Mouse (Mus musculus): Measurements from ENCODE around the gene Hoxd9. TPM values are rescaled to one million over a fixed set of nuclear protein-coding genes. Genes with fewer than 3 reads are reported as not detected.
A peak's percentile ranks its signal among the peaks of the same experiment; 100 is the strongest.

Gene Hoxd9
- polyA plus RNA-seq, 1 experiment from 2014 or later = not detected

- Histone ChIP-seq H3K4me2 (ENCODE audit: low read depth, low read length) (no peak overlapping the region), H3K9ac (replicated peaks) (no peak overlapping the region), H3K36me3 (replicated peaks; ENCODE audit: insufficient read depth, low read length) (no peaks in the 10 kb centered on the region), H3K27ac (ENCODE audit: low read depth) (no peak overlapping the region), H3K27me3 (ENCODE audit: insufficient read depth, low read length) (peaks cover 98% of the 10 kb centered on the region), H3K9me3 (ENCODE audit: low read length) (no peaks in the 10 kb centered on the region), H3K4me3 (ENCODE audit: low read depth, low read length) (no peak overlapping the region), H3K4me1 (ENCODE audit: insufficient read depth) (peaks cover 13% of the 10 kb centered on the region)
- TF ChIP-seq EP300 (IDR thresholded peaks at IDR 0.05; ENCODE audit: low read depth) (no peak), CTCF (IDR thresholded peaks at IDR 0.05; ENCODE audit: low read depth) (no peak)
- DNase-seq (no peak), ATAC-seq (no peak)
- 12% methylated on average over 23 of the region's 23 CpGs for WGBS (ENCODE audit: insufficient replicate concordance)
Measured at GRCm38 (mm10) chr2:74699664-74700545, 2.4 kb downstream of the Hoxd9 start.

GRCm38 (mm10) chr2:74700546-74701112, 3.1 kb downstream of the Hoxd9 start:
- Histone ChIP-seq H3K27ac (ENCODE audit: low read depth) (no peak overlapping the region), H3K36me3 (replicated peaks; ENCODE audit: insufficient read depth, low read length) (no peaks in the 10 kb centered on the region), H3K27me3 (ENCODE audit: insufficient read depth, low read length) (peaks cover 94% of the 10 kb centered on the region), H3K4me3 (ENCODE audit: low read depth, low read length) (no peak overlapping the region), H3K9me3 (ENCODE audit: low read length) (no peaks in the 10 kb centered on the region), H3K9ac (replicated peaks) (no peak overlapping the region), H3K4me2 (ENCODE audit: low read depth, low read length) (no peak overlapping the region), H3K4me1 (ENCODE audit: insufficient read depth) (peaks cover 16% of the 10 kb centered on the region)
- TF ChIP-seq EP300 (IDR thresholded peaks at IDR 0.05; ENCODE audit: low read depth) (no peak), CTCF (IDR thresholded peaks at IDR 0.05; ENCODE audit: low read depth) (no peak)
- DNase-seq = no peak
- 12% methylated on average over 22 of the region's 22 CpGs for WGBS (ENCODE audit: insufficient replicate concordance)
- ATAC-seq = no peak

GRCm38 (mm10) chr2:74701949-74702819, 4.7 kb downstream of the Hoxd9 start:
- H3K9ac ChIP-seq (replicated peaks) = no peak overlapping the region
- peaks cover 17% of the 10 kb centered on the region for H3K4me1 ChIP-seq (ENCODE audit: insufficient read depth)
- no peak overlapping the region for H3K4me2 ChIP-seq (ENCODE audit: low read depth, low read length)
- peaks cover 94% of the 10 kb centered on the region for H3K27me3 ChIP-seq (ENCODE audit: insufficient read depth, low read length)
- H3K36me3 ChIP-seq (replicated peaks; ENCODE audit: insufficient read depth, low read length) = no peaks in the 10 kb centered on the region
- ATAC-seq (no peak), DNase-seq (peak; percentile 75)
- TF ChIP-seq EP300 (IDR thresholded peaks at IDR 0.05; ENCODE audit: low read depth) = no peak
- TF ChIP-seq CTCF (IDR thresholded peaks at IDR 0.05; ENCODE audit: low read depth) = peak; percentile 87
- H3K9me3 ChIP-seq (ENCODE audit: low read length) = no peaks in the 10 kb centered on the region
- no peak overlapping the region for H3K27ac ChIP-seq (ENCODE audit: low read depth)
- WGBS (ENCODE audit: insufficient replicate concordance) = 14% methylated on average over 17 of the region's 17 CpGs
- no peak overlapping the region for H3K4me3 ChIP-seq (ENCODE audit: low read depth, low read length)

GRCm38 (mm10) chr2:74702820-74703219, 5.3 kb downstream of the Hoxd9 start:
- H3K4me2 ChIP-seq (ENCODE audit: low read depth, low read length) = no peak overlapping the region
- 24% methylated on average over 6 of the region's 6 CpGs for WGBS (ENCODE audit: insufficient replicate concordance)
- peaks cover 94% of the 10 kb centered on the region for H3K27me3 ChIP-seq (ENCODE audit: insufficient read depth, low read length)
- no peak overlapping the region for H3K4me3 ChIP-seq (ENCODE audit: low read depth, low read length)
- no peaks in the 10 kb centered on the region for H3K9me3 ChIP-seq (ENCODE audit: low read length)
- DNase-seq = no peak
- TF ChIP-seq EP300 (IDR thresholded peaks at IDR 0.05; ENCODE audit: low read depth) (no peak), CTCF (IDR thresholded peaks at IDR 0.05; ENCODE audit: low read depth) (no peak)
- H3K4me1 ChIP-seq (ENCODE audit: insufficient read depth) = peaks cover 14% of the 10 kb centered on the region
- H3K36me3 ChIP-seq (replicated peaks; ENCODE audit: insufficient read depth, low read length) = no peaks in the 10 kb centered on the region
- no peak overlapping the region for H3K27ac ChIP-seq (ENCODE audit: low read depth)
- H3K9ac ChIP-seq (replicated peaks) = no peak overlapping the region
- ATAC-seq = no peak

DNA sequence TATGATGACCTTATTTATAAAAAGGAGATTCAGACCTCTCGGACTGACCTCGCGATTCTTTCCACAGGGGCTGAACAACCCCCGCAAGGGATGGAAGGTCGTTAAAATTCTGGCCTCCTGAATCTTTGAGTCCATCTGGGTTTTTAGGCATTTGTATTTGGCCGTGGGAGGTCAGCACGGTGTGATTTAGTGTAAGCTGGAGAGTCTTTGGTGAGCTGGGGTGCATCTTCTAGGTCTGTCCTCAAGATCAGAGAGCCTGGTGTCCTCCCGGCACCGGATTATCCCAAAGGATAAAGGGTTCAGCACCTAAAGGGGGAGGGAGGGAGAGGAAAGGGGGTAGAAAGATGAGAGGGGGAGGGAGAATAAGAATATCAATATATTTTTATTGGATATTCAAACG, 5.8 kb downstream of the Hoxd9 start:
- no peak for TF ChIP-seq CTCF (IDR thresholded peaks at IDR 0.05; ENCODE audit: low read depth)
- TF ChIP-seq EP300 (IDR thresholded peaks at IDR 0.05; ENCODE audit: low read depth) = no peak
- Histone ChIP-seq H3K27ac (ENCODE audit: low read depth) (no peak overlapping the region), H3K4me1 (ENCODE audit: insufficient read depth) (peaks cover 9% of the 10 kb centered on the region; the same call in 1 of the 2 replicates), H3K4me2 (ENCODE audit: low read depth, low read length) (no peak overlapping the region), H3K36me3 (replicated peaks; ENCODE audit: insufficient read depth, low read length) (no peaks in the 10 kb centered on the region), H3K9ac (replicated peaks) (no peak overlapping the region), H3K27me3 (ENCODE audit: insufficient read depth, low read length) (peaks cover 94% of the 10 kb centered on the region), H3K9me3 (ENCODE audit: low read length) (no peaks in the 10 kb centered on the region), H3K4me3 (ENCODE audit: low read depth, low read length) (no peak overlapping the region)
- 19% methylated on average over 10 of the region's 10 CpGs for WGBS (ENCODE audit: insufficient replicate concordance)
- no peak for ATAC-seq
- DNase-seq = no peak
